Mouse (Mus musculus) ES-E14 (cell line): ENCODE data around the gene Pik3r6. TPM values are rescaled to one million over a fixed set of nuclear protein-coding genes. Genes with fewer than 3 reads are reported as not detected.

Experiments
- DNase-seq: peaks from one replicate; pipeline ENCODE4 v3.0.0-alpha.2; 2013; ENCODE audit warnings: low read depth, low spot score
- H3K27ac ChIP-seq: 2 replicates; pipeline ENCODE4 v1.5.1; 2012; ENCODE audit warnings: low read depth, mild to moderate bottlenecking, low read length, moderate library complexity, mixed read lengths; ENCODE audit not compliant: poor library complexity, insufficient read depth, severe bottlenecking
- H3K36me3 ChIP-seq: 2 replicates; pipeline ENCODE4 v1.6.1; 2012; ENCODE audit warnings: mild to moderate bottlenecking, low read length, moderate library complexity, mixed read lengths; ENCODE audit not compliant: control insufficient read depth, poor library complexity, insufficient read depth, severe bottlenecking
- H3K4me1 ChIP-seq, 2 experiments: fragments of 150-350 bp in 1 of 2; sonication (generic) in 1 of 2; 2 replicates each; pipeline ENCODE4 v1.6.1; 2012; ENCODE audit warnings: low read length in 2 of 2, mild to moderate bottlenecking in 1 of 2, mixed read lengths in 1 of 2; ENCODE audit not compliant: control insufficient read depth in 2 of 2, insufficient read depth in 2 of 2, poor library complexity in 1 of 2
- H3K4me3 ChIP-seq, 2 experiments: fragments of 150-350 bp in 1 of 2; sonication (generic) in 1 of 2; 2 replicates each; pipeline ENCODE4 v1.5.1; 2012; ENCODE audit warnings: low read length in 2 of 2, low read depth in 1 of 2, mild to moderate bottlenecking in 1 of 2, mixed read lengths in 1 of 2; ENCODE audit not compliant: insufficient read depth in 1 of 2, poor library complexity in 1 of 2, severe bottlenecking in 1 of 2
- H3K9ac ChIP-seq: 2 replicates; pipeline ENCODE4 v1.6.1; 2012; ENCODE audit warnings: low read depth, mild to moderate bottlenecking, low read length, mixed read lengths; ENCODE audit not compliant: poor library complexity, insufficient read depth, severe bottlenecking
- H3K9me3 ChIP-seq: fragments of 150-350 bp; sonication (generic); 2 replicates; pipeline ENCODE4 v1.6.1; 2012; ENCODE audit warnings: low read depth, mild to moderate bottlenecking, low read length; ENCODE audit not compliant: control insufficient read depth, insufficient read depth
- CHD2 ChIP-seq: IDR thresholded peaks from 2 replicates; pipeline ENCODE4 v1.6.1; 2014; ENCODE audit warnings: mild to moderate bottlenecking, low read depth, low read length, inconsistent platforms
- HCFC1 ChIP-seq: IDR thresholded peaks from 2 replicates; pipeline ENCODE4 v1.6.1; 2012; ENCODE audit warnings: low read length, inconsistent platforms, borderline replicate concordance; ENCODE audit not compliant: insufficient read depth
- MAFK ChIP-seq: IDR thresholded peaks from 2 replicates; pipeline ENCODE4 v1.6.1; 2014; ENCODE audit warnings: mild to moderate bottlenecking, low read depth, low read length, inconsistent platforms; ENCODE audit not compliant: insufficient read depth
- ZC3H11A ChIP-seq: IDR thresholded peaks from 2 replicates; pipeline ENCODE4 v1.6.1; 2012; ENCODE audit warnings: low read depth, mild to moderate bottlenecking, inconsistent platforms, low read length, borderline replicate concordance
- ZNF384 ChIP-seq: IDR thresholded peaks from 2 replicates; pipeline ENCODE4 v1.6.1; 2012; ENCODE audit warnings: low read depth, low read length, inconsistent platforms
- in situ Hi-C, 2 experiments: fragments of 600-800 bp; cut with MboI; formaldehyde crosslinking; loops; one replicate each; pipeline ENCODE4 v1.15.1; 2025; ENCODE audit warnings: low sequenced_read_pairs in 2 of 2, inconsistent platforms in 1 of 2; ENCODE audit not compliant: unreplicated experiment in 2 of 2
- total RNA-seq: library from RNA; depleted of rRNA; stranded (reverse); fragments of 300-350 nt; gene quantifications from 2 replicates; pipeline ENCODE4 v1.2.3, GENCODE M21; 2012

Pik3r6 gene
- total RNA-seq, 1 experiment, result 0.40 TPM

GRCm38 (mm10) chr11:68462716-68463115 is 40.1 kb upstream of the Pik3r6 start:
- Histone ChIP-seq H3K27ac (no peak overlapping the region), H3K9ac (no peak overlapping the region), H3K4me1 (no peaks in the 10 kb centered on the region), H3K9me3 (no peaks in the 10 kb centered on the region), H3K4me3 (no peak overlapping the region), H3K36me3 (no peaks in the 10 kb centered on the region)
- no peak for DNase-seq
- no peak for TF ChIP-seq ZNF384
- in situ Hi-C loops, result no loop called here

GRCm38 (mm10) chr11:68464260-68464659 is 38.6 kb upstream of the Pik3r6 start:
- Histone ChIP-seq H3K27ac (no peak overlapping the region), H3K9ac (no peak overlapping the region), H3K36me3 (no peaks in the 10 kb centered on the region), H3K9me3 (no peaks in the 10 kb centered on the region), H3K4me1 (no peaks in the 10 kb centered on the region), H3K4me3 (no peak overlapping the region)
- TF ChIP-seq HCFC1 (no peak), CHD2 (no peak), ZNF384 (no peak), ZC3H11A (no peak), MAFK (no peak)
- DNase-seq, result no peak
- in situ Hi-C loops, result no loop called here

DNA sequence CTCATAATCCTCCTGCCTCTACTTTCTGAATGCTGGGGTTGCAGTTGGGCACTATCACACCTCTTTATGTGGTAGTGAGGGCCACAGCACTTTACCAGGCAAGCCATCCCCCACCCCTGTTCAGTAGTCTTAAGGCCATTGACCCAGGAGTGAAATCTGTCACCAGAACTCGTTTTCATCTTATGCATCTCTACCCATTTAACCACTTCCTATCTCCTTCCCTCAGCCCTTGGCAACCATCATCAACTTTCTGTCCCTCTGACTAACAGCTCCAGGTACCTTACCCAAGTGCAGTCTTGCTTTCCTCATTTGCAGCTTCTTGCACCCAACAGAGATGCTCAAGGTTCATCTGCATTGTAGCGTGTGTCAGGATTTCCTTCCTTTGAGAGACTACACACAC is 37.7 kb upstream of the Pik3r6 start:
- no peak overlapping the region for H3K4me3 ChIP-seq
- DNase-seq, result no peak
- no peaks in the 10 kb centered on the region for H3K36me3 ChIP-seq
- no peak overlapping the region for H3K27ac ChIP-seq
- H3K9ac ChIP-seq, result no peak overlapping the region
- no peaks in the 10 kb centered on the region for H3K4me1 ChIP-seq
- TF ChIP-seq ZNF384 (no peak), HCFC1 (no peak), MAFK (no peak), CHD2 (no peak), ZC3H11A (no peak)
- in situ Hi-C loops, result no loop called here
- H3K9me3 ChIP-seq, result no peaks in the 10 kb centered on the region

DNA sequence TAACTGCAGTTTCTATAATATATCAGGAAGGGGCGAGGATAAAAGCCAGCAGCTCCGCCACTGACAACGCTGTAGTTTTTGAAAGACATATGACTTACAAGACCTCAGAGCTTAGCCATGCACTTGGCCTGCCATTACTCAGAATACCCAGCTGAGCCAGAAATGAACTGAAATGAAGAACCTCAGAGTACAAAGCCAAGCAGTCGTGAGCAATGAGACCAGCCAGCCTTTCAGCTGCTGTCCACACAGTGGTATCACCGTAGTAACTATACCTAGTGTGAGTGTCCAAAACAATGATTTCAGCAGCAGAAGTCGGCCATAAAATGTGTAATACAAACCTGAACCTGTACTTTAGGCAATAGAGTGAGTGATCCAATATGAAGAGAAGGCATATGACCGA is 35.4 kb upstream of the Pik3r6 start:
- Histone ChIP-seq H3K4me3 (no peak overlapping the region), H3K36me3 (no peaks in the 10 kb centered on the region), H3K9ac (no peak overlapping the region), H3K27ac (no peak overlapping the region), H3K9me3 (no peaks in the 10 kb centered on the region), H3K4me1 (no peaks in the 10 kb centered on the region)
- no peak for DNase-seq
- in situ Hi-C loops, result no loop called here
- no peak for TF ChIP-seq ZC3H11A
- no peak for TF ChIP-seq ZNF384
- no peak for TF ChIP-seq HCFC1
- no peak for TF ChIP-seq CHD2
- TF ChIP-seq MAFK, result no peak

GRCm38 (mm10) chr11:68467962-68468612 is 34.7 kb upstream of the Pik3r6 start:
- in situ Hi-C loops, result no loop called here
- TF ChIP-seq CHD2, result no peak
- no peak for TF ChIP-seq ZC3H11A
- TF ChIP-seq MAFK, result no peak
- no peak for TF ChIP-seq HCFC1
- TF ChIP-seq ZNF384, result no peak
- Histone ChIP-seq H3K9ac (no peak overlapping the region), H3K9me3 (no peaks in the 10 kb centered on the region), H3K36me3 (no peaks in the 10 kb centered on the region), H3K4me1 (no peaks in the 10 kb centered on the region), H3K27ac (no peak overlapping the region), H3K4me3 (no peak overlapping the region)
- no peak for DNase-seq
